Mouse (Mus musculus) adrenal gland, adult 2 months (tissue): ENCODE data around the gene Creb1. TPM values are rescaled to one million over a fixed set of nuclear protein-coding genes. Genes with fewer than 3 reads are reported as not detected.

Experiments used
- DNase-seq: peaks from one replicate; pipeline ENCODE4 v3.0.0; 2021
- long read RNA-seq: library from polyadenylated mRNA; stranded (forward); transcript quantifications from one replicate; pipeline ENCODE4 v2.0.0, GENCODE M21; 2021
- polyA plus RNA-seq: library from polyadenylated mRNA; depleted of rRNA; stranded (reverse); fragments of >200 nt; gene quantifications from 2 replicates; pipeline ENCODE4 v1.2.3, GENCODE M21; 2012; rRNA removed
- total RNA-seq, 2 experiments: library from RNA; stranded (reverse); gene quantifications; 2 replicates each; pipeline ENCODE4 v1.2.3; 2021

The Creb1 gene
- 10 to 100 TPM; 40.6 to 52.7 TPM for total RNA-seq
- polyA plus RNA-seq, result 10.0 and 12.8 TPM in 2 replicates
- long read RNA-seq, partial matches to known transcripts, result 0 of 10 reads
- long read RNA-seq, other reads (novel, unspliced or antisense), result 10 of 10 reads

DNA sequence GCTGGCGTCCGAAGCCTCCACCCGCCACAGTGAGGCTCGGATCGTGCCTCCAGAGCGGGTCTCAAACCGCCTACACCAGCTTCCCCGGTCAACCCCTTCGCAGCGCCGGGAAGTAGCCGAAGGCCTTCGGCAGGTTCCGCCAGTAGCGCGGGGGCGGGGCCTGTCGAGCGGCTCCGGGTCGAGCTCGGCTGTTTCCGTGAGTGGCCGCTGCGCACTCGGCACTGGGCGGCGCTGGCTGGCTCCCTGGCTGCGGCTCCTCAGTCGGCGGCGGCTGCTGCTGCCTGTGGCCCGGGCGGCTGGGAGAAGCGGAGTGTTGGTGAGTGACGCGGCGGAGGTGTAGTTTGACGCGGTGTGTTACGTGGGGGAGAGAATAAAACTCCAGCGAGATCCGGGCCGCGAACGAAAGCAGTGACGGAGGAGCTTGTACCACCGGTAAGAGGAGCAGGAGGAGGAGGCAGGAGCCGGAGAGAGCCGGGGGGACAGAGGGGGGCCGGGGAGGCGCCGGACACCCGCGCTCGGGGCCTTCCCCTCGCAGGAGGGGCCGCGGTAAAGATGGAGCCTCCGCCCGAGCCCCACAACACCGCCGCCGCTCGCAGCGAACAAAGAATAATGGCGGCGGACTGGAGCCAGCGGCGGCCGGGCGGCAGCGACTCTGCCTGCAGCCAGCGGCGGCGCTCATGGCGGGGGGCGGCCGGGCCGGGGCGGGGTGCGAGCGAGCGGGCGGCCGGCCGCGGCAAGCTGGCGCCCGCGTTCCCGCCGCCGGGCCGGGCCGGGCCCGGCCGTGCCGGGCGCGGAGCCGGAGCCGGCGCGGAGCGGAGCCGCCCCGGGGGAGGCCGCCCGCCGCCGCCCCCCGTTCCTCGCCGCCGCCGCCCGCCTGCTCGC, at the start of gene Creb1:
Gene Creb1 (plus strand): TSS at position 57 of the 882 bp plus-strand sequence.
- DNase-seq, result peak; percentile 98

DNA sequence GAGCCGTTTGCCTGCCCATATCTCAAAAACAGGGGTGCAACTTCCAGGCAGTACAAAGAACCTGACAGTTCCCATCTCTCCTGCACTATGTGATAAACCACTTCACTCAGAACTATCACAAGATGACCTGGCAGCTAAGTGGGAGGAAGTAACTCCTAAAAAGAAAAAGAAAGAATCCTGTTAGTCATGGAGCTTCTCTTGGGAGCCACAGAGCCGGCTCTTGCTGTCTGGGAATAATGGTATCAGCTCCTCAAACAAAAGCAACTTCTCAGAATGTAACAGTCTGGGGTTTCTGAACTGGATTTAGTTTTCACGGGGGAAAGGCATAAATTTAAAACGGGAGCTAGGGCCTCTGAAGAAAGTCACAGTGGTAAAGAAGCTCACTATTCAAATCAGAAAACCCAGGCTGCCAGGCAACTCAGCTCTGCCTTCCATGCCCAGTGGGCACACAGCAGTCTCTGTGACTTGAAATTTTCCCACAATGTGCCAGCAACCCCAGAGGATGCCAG, 43.9 kb upstream of the Creb1 start:
- no peak for DNase-seq

DNA sequence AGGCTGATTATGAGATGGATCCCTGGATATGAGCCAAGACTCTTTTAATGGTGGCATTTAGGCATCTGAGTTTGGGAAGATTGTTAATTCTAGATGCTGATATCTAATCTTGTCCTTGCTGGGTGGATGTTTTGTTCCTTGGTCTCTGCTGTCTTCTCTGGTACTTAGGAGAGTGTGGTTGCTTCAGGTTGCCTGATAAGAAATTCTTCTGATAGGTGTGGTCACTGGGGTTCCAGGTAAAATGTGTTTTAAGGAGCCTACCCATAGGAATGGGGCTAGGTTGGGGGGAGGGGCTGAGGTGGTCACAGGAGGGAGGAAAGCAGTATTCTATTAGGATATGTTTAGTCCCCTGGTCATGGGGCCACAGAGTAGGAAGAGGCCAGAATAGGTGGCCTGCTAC, 35.6 kb upstream of the Creb1 start:
- DNase-seq, result no peak

DNA sequence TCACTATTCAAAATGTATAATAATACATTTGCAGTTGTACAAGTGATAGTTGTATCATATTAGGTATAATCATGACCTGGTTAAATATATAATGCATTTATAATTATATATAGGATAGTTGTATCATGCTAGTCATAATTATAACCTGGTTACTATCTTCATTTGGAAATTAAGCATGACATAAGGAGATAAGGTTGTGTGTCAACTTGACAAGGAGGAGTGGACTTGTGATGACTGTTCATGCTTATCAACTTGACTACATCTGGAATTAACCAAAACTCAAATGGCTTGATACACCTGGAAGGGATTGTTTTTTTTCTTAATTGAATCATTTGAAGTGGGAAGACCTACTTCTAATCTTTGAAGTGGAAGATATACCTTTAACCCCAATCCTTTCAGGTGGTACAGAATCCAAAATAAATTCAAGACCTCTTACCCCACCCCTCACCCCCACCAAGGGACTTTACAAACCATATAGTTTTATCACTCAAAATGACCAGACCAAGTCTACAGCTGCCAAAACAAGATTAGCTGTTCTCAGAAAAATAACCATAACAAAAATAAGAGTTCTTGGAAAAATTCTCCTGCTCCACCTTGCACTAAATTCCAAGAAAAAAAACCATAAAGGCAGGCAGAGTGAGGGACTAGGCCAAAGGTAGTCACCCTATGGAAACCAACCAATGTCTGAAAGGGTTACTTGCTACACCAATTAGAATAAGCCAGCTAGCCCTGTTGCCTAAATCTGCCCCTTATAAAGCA, 30.9 kb upstream of the Creb1 start:
- no peak for DNase-seq

DNA sequence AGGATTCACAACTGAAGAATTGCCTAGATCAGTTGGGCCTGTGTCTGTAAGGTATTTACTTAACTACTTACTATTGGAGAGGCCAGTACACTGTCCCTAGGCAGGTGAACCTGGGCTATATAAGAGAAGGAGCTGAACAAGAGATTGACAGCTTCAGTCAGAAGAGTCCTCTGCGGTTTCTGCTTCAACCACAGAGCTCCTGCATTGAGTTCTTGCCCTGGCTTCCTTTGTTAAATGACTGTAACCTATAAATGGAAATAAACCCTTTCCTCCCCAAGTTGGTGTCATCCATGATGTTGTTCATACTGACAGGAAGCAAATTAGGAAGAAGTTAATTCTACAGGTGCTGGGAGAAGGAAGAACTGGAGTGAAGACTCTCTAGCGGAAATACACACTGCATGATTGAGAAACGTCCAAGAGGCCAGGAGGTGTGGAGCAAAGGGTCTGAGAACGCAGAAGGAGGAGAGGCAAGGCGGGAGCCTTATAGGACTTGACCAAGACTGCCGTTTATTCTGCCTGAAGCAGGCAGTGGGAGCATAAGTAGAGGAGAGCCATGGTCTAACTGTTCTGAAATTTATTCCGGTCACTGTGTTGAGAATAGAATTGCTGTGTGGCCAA, 23.9 kb upstream of the Creb1 start:
- no peak for DNase-seq

DNA sequence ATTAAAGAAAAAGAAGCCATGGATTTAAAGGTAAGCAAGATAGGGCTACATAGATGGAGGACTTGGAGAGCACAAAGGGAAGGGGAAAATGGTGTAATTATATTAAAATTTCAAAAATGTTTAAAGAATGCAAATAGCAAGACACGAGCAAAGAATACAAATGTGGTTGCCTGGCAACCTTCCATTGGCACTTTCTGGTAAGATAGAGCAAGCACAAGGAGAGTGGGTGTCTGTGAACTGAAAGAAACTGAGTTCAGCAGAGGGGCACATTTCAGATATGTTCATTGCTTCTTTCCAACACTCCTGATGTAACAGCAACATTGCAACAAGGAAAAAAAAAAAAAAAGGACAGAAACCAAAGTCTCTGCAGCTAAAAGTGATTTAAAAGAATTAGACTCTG, 22.8 kb upstream of the Creb1 start:
- no peak for DNase-seq

DNA sequence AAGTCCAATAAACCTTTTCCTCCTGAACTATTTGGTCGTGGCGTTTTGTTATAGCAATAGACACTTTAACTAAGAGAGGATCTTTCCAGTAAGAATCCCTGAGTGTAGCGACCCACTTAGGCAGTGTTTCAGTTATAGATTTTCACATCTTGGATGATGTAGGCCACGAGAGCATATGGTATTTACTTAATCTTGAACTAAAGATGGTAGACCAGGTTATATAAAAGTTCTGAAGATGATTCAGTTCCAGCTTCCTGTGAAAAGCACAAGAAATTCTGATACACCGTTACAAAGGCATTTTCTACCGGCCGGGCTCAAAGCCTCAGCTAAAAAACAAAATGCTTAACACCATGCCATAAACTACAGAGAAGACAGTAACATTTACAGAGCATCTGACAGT, 18.3 kb upstream of the Creb1 start:
- DNase-seq, result no peak

DNA sequence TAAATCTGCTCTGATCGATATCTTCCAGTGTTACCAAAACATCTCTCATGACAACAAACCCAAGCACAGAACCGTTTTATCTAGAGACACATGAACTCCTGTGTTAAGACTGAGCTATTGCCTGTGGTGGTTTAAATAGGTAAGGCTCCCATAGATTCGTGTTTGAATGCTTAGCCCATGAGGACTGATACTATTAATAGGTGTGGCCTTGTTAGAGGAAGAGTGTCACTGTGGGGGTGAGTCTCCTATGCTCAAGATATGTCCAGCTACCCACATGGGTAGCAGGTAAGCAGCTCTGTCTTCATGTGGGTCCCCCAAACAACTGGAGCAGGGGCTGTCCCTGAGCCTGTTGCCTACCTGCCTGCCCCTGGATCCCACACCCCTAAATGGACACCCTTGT, 15.9 kb upstream of the Creb1 start:
- DNase-seq, result no peak

DNA sequence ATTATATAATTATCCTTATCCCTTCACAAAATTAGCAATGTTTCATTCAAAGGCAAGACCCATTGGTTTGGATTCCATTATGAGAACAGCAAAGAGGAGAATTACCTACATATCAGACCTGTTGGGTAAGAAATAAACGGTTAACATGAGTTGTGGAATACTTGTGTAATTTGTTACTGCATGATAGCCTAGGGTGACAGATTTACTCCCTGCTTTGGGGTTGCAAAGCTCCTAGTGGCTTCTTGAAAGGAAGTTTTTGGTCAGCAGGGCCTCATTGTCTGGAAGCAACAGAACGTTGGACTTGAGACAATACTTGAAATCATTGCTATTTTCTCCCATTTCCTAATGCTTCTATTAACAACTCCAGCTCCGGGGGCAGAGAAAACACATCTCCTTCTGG, 14.0 kb upstream of the Creb1 start:
- DNase-seq, result no peak

DNA sequence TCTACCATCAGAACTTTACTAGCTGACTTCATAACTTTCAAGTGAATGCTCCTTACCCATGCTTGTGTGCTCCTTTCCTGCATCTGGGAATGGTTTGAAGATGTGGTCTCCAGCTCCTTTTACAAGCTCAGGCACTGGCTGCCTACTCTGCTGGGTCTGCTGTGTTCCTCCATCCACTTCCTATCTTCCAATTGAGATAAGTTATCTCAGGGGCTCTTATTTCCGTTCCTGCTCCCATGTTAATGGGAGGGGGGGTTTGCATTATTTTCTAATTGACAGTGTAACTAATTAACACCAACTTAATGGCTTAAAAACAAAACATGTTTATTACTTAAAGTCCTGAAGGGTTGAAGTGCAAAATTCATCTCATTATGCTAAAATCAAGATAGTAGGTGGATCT, 13.1 kb upstream of the Creb1 start:
- DNase-seq, result no peak

DNA sequence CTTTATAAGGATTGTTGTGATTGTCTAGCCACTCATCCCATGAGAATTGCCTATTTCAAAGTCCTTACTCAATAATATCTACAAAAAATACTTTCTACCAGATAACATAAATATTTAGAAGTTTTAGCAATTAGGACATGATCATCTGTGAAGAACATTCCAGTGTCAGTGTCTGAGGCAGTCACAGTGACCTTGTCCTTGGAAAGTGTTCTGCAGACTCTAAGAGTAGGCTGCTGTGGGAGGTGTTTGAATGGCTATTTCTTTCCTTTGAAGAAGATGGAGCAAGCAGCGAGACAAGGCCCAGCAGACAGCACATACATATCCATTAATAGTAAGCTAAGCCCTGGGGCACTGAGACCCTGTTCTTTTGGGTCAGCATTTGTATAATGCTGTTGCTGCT, 12.5 kb upstream of the Creb1 start:
- DNase-seq, result no peak

DNA sequence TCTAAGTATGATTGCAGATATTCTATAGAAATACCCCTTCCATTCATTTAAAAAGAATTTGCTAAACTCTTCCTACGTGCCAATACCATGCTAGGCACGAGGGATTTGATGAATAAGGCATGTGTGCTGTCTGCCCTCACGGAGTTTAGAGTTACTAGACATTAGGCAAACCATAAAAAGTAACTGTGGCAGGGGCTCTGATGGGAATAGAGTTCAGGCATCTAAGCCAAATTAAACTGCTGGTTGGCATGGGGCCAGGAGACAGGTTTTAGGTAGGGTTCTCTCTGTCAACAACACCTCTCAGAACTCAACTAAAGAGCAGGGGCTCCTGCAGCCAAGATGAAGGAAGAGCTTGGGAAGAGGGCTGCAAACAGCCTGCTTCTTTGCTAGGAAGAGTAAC, 10.7 kb upstream of the Creb1 start:
- no peak for DNase-seq

DNA sequence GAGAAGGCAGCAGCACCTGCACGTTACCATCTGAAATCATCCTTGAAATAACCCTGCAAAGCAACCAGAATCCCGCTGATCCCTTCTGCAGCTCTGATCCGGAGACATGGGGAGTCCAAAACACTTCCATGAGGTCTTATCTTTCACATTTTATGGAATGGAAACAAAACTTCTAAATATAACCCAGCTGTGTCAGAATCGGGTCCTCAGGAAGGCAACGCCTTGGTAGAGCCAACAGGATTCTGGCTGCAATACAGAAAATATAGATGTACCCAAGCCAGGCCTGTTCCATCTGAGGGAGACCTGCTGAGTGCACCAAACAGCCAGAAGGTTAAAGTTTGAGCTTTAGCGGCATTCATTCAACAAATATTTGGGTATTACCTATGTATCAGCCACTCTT, 9.8 kb upstream of the Creb1 start:
- no peak for DNase-seq

DNA sequence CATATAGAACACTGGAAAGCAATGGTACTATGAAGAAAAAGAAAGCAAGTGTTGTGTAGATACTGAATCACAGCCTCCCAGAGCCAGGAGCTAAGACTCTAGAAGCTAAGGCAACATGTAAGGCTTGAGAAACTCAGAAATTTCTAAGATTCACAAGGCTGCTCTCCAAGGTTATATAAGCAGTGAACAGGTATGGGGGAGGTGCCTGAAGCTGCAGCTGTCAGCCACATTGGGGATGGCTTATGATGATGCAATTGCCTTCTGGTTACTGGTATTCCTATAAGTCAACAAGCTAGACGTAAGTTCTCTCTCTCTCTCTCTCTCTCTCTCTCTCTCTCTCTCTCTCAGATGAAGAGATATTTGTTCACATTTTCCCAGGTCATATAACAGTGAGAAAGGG, 9.3 kb upstream of the Creb1 start:
- DNase-seq, result no peak

DNA sequence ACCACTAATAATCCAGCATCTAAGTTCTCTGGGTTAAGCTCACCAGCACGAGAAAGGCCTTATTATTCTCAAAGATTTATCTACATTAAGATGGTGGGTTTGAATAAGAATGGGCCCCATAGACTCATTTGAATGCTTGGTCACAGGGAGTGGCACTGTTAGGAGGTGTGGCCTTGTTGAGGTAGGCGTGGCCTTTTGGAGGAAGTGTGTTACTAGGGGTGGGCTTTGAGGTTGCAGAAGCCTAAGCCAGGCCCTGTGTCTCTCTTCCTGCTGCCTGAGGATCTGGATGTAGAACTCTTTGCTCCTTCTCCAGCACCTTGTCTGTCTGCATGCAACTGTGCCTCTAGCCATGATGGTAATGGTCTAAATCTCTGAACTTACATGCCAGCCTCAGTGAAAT, 7.8 kb upstream of the Creb1 start:
- DNase-seq, result no peak

DNA sequence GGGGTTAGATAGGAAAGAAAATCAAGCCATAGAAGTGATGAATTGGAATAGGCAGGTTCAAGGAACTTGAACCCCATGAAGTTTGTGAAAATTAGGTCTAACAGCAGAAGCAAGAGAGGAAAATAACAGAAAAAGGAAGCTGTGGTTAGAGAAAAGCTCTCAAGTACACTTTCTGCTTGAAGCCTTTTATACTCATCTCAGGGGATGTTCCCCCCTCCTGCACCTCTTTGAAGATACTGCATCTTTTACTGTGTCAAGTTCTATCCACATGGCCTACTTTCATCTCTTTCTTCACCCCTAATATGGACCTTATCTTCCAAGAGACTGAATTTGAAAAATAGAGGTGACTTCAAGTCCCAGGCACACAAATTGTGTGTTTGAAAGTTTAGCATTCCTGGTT, 4.8 kb upstream of the Creb1 start:
- no peak for DNase-seq

DNA sequence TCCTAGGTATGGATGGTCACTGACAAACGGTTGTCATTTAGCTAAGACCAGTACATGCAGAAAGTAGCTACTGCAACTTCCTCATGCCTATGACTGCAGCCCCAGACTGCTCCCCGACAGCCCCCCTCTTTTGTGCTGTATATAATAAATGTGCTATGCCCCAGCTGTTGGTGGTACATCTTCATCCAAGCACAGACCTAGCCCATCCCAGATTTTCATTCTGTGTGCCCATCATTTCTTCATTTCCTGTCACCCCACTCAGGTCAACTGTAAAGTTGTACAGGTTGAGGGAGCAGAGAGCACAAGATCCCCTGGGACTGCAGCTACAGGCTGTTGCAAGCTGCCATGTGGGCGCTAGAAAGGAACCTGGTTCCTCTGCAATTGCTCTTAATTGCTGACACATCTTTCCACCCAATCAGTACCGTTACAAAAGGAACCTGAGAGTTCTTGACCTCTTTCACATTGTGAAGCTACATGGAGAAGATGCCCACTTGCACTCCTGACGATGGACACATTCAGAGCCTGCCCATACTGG, 2.6 kb upstream of the Creb1 start:
- no peak for DNase-seq

DNA sequence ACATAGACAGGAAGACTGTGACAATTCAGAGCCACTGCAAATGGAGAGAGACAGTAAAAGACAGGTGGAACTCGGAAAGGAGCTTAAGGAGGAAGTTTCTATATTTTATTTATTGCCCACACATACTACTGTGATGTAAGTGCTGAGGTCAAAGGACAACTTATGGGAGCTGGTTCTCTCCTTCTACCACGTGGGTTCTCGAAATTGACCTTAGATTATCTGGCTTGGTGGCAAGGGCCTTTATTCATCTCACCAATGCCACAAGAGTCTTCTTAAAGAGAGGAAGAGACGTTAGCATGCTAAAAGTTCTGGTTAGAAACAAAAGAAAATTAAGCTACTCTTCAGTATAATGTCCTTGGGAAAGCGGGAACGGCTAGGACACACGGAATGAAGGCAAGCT, 897 bp upstream of the Creb1 start:
- no peak for DNase-seq

DNA sequence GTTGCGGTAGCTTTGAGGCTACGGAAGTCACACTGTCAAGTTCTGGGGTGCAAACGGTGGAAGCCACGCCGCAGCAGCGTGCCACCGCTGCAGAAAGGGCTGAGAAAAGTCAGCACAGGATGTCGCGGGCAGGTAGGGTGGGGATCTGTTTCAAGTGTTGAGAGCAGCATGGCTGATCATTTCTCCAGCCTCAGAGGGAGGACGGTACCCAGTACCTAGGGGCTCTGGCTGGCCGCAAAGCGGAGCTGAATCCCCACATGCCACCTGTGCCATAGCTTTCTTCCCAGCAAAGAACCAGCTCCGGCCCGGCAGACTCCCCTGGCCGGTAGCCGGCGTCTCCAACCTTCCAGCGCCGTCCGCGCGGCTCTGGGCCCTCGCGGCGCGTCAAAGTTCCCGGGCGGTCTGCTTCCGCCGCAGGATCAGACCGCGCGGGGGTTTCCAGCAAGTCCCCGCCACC, 350 bp upstream of the Creb1 start:
- DNase-seq, result no peak

DNA sequence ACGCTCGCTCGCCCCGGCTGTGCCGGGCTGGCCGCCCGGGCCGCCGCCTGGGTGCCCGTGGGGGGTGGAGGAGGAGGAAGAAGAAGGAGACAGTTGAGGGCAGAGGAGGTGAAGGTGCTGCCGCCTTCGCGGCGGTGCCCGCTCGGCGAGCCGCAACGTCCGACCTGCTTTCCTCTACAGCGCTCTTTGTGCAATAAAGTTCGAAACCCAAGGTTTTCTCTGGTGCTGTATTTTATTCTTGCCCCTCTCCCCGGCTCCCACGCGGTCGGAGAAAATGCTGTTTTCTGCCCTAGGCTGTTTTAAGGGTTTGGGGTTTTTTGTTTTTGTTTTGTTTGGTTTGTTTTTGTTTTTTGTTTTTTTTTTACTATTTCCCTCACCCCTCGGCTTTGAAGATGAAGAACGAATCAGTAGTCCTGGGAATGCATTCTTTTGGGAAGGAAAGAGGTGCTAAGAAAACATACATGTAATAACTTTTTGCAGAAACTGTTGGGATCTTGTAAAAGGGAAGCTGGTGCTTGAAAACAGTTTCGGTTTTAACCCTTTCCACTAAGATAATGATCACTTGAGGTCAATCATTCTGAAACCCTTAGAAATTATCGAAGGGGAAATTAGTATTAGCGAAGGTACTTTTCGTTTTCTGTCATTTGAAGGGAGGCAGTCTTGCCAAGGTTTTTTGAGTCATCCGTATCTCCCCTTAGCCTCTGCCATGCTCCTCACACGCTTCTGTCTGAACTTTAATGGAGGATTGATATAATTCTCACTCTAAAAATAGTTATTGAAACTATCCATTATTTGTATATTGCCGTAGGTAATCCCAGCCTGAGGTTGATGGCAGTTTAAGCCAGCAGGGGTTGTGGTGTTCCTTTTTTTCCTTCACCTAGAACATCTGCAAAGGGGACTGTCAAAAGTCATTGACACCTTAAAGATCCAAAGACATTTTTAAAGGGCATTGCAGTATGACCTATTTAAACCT, 1.3 kb downstream of the Creb1 start:
- DNase-seq, result peak; percentile 79

DNA sequence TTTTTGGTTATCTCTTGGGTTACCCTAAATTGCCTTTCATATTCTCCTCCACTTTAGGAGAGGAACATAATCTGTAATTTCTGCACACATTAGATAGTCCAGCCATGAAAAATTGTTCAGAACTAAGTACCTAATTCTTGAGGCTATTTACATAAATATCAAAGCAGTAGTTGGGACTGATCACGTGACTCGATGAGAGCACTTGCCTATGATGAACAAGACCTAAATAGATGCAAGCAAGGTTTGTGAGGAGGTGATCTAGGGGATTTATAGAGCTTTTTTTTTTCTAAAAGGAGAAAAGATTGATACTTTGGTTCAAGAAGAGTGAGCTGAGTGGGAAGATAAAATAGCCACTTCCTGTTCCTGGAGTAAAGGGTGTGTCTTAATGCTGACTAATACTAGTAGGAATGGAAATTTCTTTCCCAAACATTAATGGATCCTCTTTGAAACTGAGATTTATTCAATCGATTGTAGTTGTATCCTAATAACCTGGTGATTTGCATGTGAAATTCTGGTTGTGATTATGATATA, 6.5 kb downstream of the Creb1 start:
- no peak for DNase-seq
